Mouse (Mus musculus) cortical plate, adult 2 months (tissue): Measurements from ENCODE around the gene Sacm1l. TPM values are rescaled to one million over a fixed set of nuclear protein-coding genes. Genes with fewer than 3 reads are reported as not detected.
A peak's percentile ranks its signal among the peaks of the same experiment; 100 is the strongest.

Source experiments
- H3K27ac ChIP-seq: fragments of 200-500 bp; 2 replicates; pipeline ENCODE4 v1.5.1; 2012; ENCODE audit warnings: low read length, control low read depth, inconsistent platforms; ENCODE audit not compliant: insufficient read depth
- H3K4me1 ChIP-seq: fragments of 200-500 bp; 2 replicates; pipeline ENCODE4 v1.6.1; 2011; ENCODE audit warnings: low read length; ENCODE audit not compliant: control insufficient read depth, insufficient read depth
- H3K4me3 ChIP-seq: fragments of 200-500 bp; 2 replicates; pipeline ENCODE4 v1.5.1; 2011; ENCODE audit warnings: mild to moderate bottlenecking, low read length, control low read depth; ENCODE audit not compliant: insufficient read depth
- CTCF ChIP-seq: fragments of 200-500 bp; IDR thresholded peaks from 2 replicates; pipeline ENCODE4 v1.5.1; 2011; ENCODE audit warnings: mild to moderate bottlenecking, control low read depth, low read length; ENCODE audit not compliant: insufficient read depth; ENCODE audit errors: extremely low read depth
- POLR2A ChIP-seq: fragments of 200-500 bp; IDR thresholded peaks from 2 replicates; pipeline ENCODE4 v1.6.1; 2011; ENCODE audit warnings: mild to moderate bottlenecking, low read length, control low read depth; ENCODE audit not compliant: insufficient read depth; ENCODE audit errors: extremely low read depth
- polyA plus RNA-seq: library from polyadenylated mRNA; depleted of rRNA; stranded (reverse); fragments of >200 nt; gene quantifications from 2 replicates; pipeline ENCODE4 v1.2.3, GENCODE M21; 2012

Gene Sacm1l
- polyA plus RNA-seq, 1 experiment: 37.0 TPM

GRCm38 (mm10) chr9:123489727-123490343, 39.7 kb upstream of the Sacm1l start:
- Histone ChIP-seq H3K27ac (no peak overlapping the region), H3K4me3 (no peak overlapping the region), H3K4me1 (peaks cover 3% of the 10 kb centered on the region; the same call in 1 of the 2 replicates)
- TF ChIP-seq POLR2A (no peak), CTCF (no peak)

DNA sequence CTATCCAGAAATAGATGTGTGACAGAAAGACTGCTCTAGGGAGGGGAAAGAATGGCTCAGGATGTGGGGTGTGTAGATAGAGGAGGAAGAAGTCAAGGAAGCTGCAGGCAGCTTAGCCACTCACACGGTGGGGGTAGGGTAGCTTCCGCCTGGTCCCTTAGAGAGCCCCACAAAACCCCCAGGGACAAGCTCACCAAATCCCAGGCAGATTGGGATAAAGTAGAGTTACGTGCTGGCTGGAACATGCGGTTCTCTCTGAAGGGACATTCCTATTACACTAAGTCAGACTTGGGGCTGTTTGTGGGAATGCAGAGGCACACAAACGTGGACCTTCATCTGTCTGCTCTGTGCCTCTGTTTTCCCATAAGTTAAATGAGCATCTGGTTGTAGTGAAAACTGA, 38.6 kb upstream of the Sacm1l start:
- H3K4me1 ChIP-seq: peaks cover 3% of the 10 kb centered on the region; the same call in 1 of the 2 replicates
- no peak for TF ChIP-seq CTCF
- TF ChIP-seq POLR2A: no peak
- no peak overlapping the region for H3K27ac ChIP-seq
- H3K4me3 ChIP-seq: no peak overlapping the region

- Histone ChIP-seq H3K4me1 (peaks cover 3% of the 10 kb centered on the region), H3K27ac (no peak overlapping the region), H3K4me3 (no peak overlapping the region)
- TF ChIP-seq CTCF (no peak), POLR2A (no peak)
These were observed 37.5 kb upstream of the Sacm1l start for GRCm38 (mm10) chr9:123491917-123492585.

- H3K4me3 ChIP-seq: no peak overlapping the region
- TF ChIP-seq POLR2A (no peak), CTCF (no peak)
- H3K4me1 ChIP-seq: peaks cover 3% of the 10 kb centered on the region
- no peak overlapping the region for H3K27ac ChIP-seq
These were observed 32.9 kb upstream of the Sacm1l start for GRCm38 (mm10) chr9:123496665-123497064.

DNA sequence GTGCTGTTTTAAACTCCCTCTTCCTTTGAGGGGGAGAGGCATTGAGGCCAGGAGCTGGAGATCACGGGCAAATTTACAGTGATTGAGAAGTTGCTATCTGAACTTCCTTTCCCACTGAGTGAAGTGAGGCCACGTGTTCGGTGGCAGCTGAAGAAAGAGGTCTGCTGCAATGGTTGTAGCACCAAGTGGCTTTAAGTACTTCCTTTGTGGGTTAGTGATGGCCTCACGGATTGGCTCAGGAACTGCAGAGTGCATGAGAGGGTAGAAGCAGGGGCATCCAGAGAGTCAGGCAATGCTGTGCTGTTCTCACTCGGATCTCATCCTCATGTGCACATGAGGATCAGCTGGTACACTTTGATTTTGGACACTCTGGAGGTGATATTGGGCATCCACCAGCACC, 31.7 kb upstream of the Sacm1l start:
- TF ChIP-seq CTCF: no peak
- no peak for TF ChIP-seq POLR2A

GRCm38 (mm10) chr9:123500480-123500879, 29.1 kb upstream of the Sacm1l start:
- H3K4me3 ChIP-seq: no peak overlapping the region
- no peak for TF ChIP-seq CTCF
- TF ChIP-seq POLR2A: no peak
- peaks cover 5% of the 10 kb centered on the region for H3K4me1 ChIP-seq
- no peak overlapping the region for H3K27ac ChIP-seq

More for the DNA sequence above, 31.7 kb upstream of the Sacm1l start:
- Histone ChIP-seq H3K4me3 (no peak overlapping the region), H3K4me1 (peaks cover 4% of the 10 kb centered on the region), H3K27ac (no peak overlapping the region)

GRCm38 (mm10) chr9:123503171-123503834, 26.3 kb upstream of the Sacm1l start:
- Histone ChIP-seq H3K4me1 (peaks cover 5% of the 10 kb centered on the region; the same call in 1 of the 2 replicates), H3K27ac (peak overlapping the region; percentile 60; the same call in 1 of the 2 replicates), H3K4me3 (no peak overlapping the region)
- no peak for TF ChIP-seq CTCF

GRCm38 (mm10) chr9:123504325-123504724, 25.2 kb upstream of the Sacm1l start:
- H3K4me1 ChIP-seq: peaks cover 5% of the 10 kb centered on the region; the same call in 1 of the 2 replicates
- H3K4me3 ChIP-seq: no peak overlapping the region
- H3K27ac ChIP-seq: no peak overlapping the region
- TF ChIP-seq CTCF (peak; percentile 89), POLR2A (no peak)

GRCm38 (mm10) chr9:123505598-123505997, 24.0 kb upstream of the Sacm1l start:
- TF ChIP-seq POLR2A: no peak
- TF ChIP-seq CTCF: no peak
- Histone ChIP-seq H3K4me3 (no peak overlapping the region), H3K27ac (no peak overlapping the region), H3K4me1 (peaks cover 10% of the 10 kb centered on the region)
